Mouse (Mus musculus): ENCODE measurements around the gene Rbfox3.

The Rbfox3 gene

GRCm38 (mm10) chr11:118878605-118879245 is 32.7 kb downstream of the Rbfox3 start:
- DNase-seq, result no peak

- no peak for DNase-seq
Observed at GRCm38 (mm10) chr11:118875243-118875897, 36.0 kb downstream of the Rbfox3 start.

- DNase-seq, result peak; percentile 7
Observed at GRCm38 (mm10) chr11:118874487-118875095, 36.8 kb downstream of the Rbfox3 start.

GRCm38 (mm10) chr11:118874022-118874421 is 37.4 kb downstream of the Rbfox3 start:
- no peak for DNase-seq

GRCm38 (mm10) chr11:118871527-118871926 is 39.9 kb downstream of the Rbfox3 start:
- DNase-seq, result no peak

GRCm38 (mm10) chr11:118863360-118863759 is 48.0 kb downstream of the Rbfox3 start:
- no peak for DNase-seq

GRCm38 (mm10) chr11:118861801-118862431 is 49.5 kb downstream of the Rbfox3 start:
- DNase-seq, result peak; percentile 12

GRCm38 (mm10) chr11:118861246-118861645 is 50.2 kb downstream of the Rbfox3 start:
- DNase-seq, result no peak

- no peak for DNase-seq
Observed at GRCm38 (mm10) chr11:118860812-118861211, 50.6 kb downstream of the Rbfox3 start.

- no peak for DNase-seq
Observed at GRCm38 (mm10) chr11:118859839-118860238, 51.6 kb downstream of the Rbfox3 start.

- no peak for DNase-seq
Observed at GRCm38 (mm10) chr11:118858305-118858704, 53.1 kb downstream of the Rbfox3 start.

GRCm38 (mm10) chr11:118851391-118851790 is 60.0 kb downstream of the Rbfox3 start:
- no peak for DNase-seq

GRCm38 (mm10) chr11:118847986-118848385 is 63.4 kb downstream of the Rbfox3 start:
- no peak for DNase-seq

- no peak for DNase-seq
Observed at GRCm38 (mm10) chr11:118840992-118841391, 70.4 kb downstream of the Rbfox3 start.

GRCm38 (mm10) chr11:118838167-118838566 is 73.2 kb downstream of the Rbfox3 start:
- DNase-seq, result no peak

GRCm38 (mm10) chr11:118836889-118837288 is 74.5 kb downstream of the Rbfox3 start:
- DNase-seq, result no peak

- peak; percentile 39 for DNase-seq
Observed at GRCm38 (mm10) chr11:118832793-118833481, 78.5 kb downstream of the Rbfox3 start.

- DNase-seq, result no peak
Observed at GRCm38 (mm10) chr11:118831730-118832129, 79.7 kb downstream of the Rbfox3 start.

- peak; percentile 71 for DNase-seq
Observed at GRCm38 (mm10) chr11:118825280-118826094, 85.9 kb downstream of the Rbfox3 start.

GRCm38 (mm10) chr11:118821353-118821752 is 90.0 kb downstream of the Rbfox3 start:
- DNase-seq, result peak; percentile 14

GRCm38 (mm10) chr11:118818528-118818927 is 92.9 kb downstream of the Rbfox3 start:
- DNase-seq, result no peak

GRCm38 (mm10) chr11:118815118-118815517 is 96.3 kb downstream of the Rbfox3 start:
- no peak for DNase-seq
